Mouse (Mus musculus): ENCODE measurements around the gene Dvl1.

- no peak for TF ChIP-seq CTCF (conservative IDR thresholded peaks at IDR 0.05; ENCODE audit: insufficient read depth, insufficient read length, low read depth, low read length)
- no peak for TF ChIP-seq POLR2A (IDR thresholded peaks at IDR 0.05; ENCODE audit: low read depth, low read length)
Measured at GRCm38 (mm10) chr4:155854991-155855390, 7.8 kb downstream of the Dvl1 start.

Data from kidney, adult 2 months (tissue).